Mouse (Mus musculus) cortical plate, adult 2 months (tissue): ENCODE measurements around the gene Armc2. TPM values are rescaled to one million over a fixed set of nuclear protein-coding genes. Genes with fewer than 3 reads are reported as not detected.

Experiments
- H3K27ac ChIP-seq: fragments of 200-500 bp; 2 replicates; pipeline ENCODE4 v1.5.1; 2012; ENCODE audit warnings: low read length, control low read depth, inconsistent platforms; ENCODE audit not compliant: insufficient read depth
- H3K4me1 ChIP-seq: fragments of 200-500 bp; 2 replicates; pipeline ENCODE4 v1.6.1; 2011; ENCODE audit warnings: low read length; ENCODE audit not compliant: control insufficient read depth, insufficient read depth
- H3K4me3 ChIP-seq: fragments of 200-500 bp; 2 replicates; pipeline ENCODE4 v1.5.1; 2011; ENCODE audit warnings: mild to moderate bottlenecking, low read length, control low read depth; ENCODE audit not compliant: insufficient read depth
- CTCF ChIP-seq: fragments of 200-500 bp; IDR thresholded peaks from 2 replicates; pipeline ENCODE4 v1.5.1; 2011; ENCODE audit warnings: mild to moderate bottlenecking, control low read depth, low read length; ENCODE audit not compliant: insufficient read depth; ENCODE audit errors: extremely low read depth
- POLR2A ChIP-seq: fragments of 200-500 bp; IDR thresholded peaks from 2 replicates; pipeline ENCODE4 v1.6.1; 2011; ENCODE audit warnings: mild to moderate bottlenecking, low read length, control low read depth; ENCODE audit not compliant: insufficient read depth; ENCODE audit errors: extremely low read depth
- polyA plus RNA-seq: library from polyadenylated mRNA; depleted of rRNA; stranded (reverse); fragments of >200 nt; gene quantifications from 2 replicates; pipeline ENCODE4 v1.2.3, GENCODE M21; 2012

Gene Armc2
- polyA plus RNA-seq, 1 experiment = 14.4 TPM

DNA sequence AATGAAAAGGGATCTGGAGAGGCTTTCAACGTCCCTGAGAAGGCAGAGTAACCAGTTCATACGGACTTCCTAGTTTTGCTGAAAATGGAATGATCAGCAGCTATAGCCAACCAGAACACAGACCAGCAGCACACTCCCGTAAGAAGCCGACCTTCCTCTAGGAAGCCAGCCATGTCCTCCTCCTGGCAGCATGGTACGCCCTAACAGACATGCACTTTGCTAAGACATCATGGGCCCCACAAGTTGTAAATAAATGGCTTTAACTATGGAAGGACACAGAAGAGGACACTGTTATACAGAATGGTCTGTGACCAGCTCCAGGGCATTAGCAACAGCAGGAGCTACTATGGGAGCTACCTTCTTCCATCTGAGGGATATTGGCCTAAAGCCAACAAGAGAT, 85.3 kb downstream of the Armc2 start:
- H3K27ac ChIP-seq = no peak overlapping the region
- TF ChIP-seq POLR2A = no peak
- TF ChIP-seq CTCF = no peak

DNA sequence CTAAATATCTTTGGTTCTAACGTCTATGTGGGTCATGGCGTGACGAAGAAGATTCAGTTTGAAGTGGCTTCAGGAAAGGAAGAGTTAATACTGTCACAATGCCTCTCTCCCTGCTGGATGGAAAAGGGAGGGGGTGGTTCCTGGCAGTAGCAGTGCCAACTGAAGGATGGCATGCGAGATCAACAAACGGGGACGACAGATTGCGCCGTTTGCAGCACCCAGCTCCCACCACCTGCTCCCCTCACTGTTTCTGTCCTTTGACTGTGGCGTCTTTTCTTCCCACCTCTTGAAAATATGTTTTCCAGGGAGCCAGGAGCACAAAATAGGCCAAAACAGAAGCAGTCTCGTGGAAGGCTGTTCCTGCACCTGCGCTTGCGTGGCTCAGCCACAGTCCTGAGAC, 86.3 kb downstream of the Armc2 start:
- Histone ChIP-seq H3K27ac (no peak overlapping the region), H3K4me1 (peaks cover 13% of the 10 kb centered on the region; the same call in 1 of the 2 replicates), H3K4me3 (no peak overlapping the region)
- TF ChIP-seq CTCF = no peak
- no peak for TF ChIP-seq POLR2A

More for the DNA sequence above, 85.3 kb downstream of the Armc2 start:
- Histone ChIP-seq H3K4me1 (peaks cover 16% of the 10 kb centered on the region; the same call in 1 of the 2 replicates), H3K4me3 (no peak overlapping the region)

DNA sequence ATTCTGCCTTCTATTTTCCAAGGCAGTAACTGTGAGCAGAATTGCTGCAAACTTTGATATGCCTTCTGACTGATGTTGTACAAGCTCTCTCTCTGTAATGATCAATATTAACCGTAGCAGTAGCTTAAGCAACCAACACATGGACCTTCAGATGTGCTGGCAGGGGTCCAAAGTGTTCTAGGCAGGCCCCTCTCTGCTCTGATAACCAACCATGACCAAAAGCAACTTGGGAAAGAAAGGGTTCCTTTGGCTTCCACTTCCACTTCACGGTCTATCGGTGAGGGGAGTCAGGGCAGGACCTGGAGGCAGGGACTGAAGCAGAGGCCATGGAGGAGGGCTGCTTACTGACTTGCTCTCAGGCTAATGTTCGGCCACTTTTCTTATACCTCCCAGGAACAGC, 87.3 kb downstream of the Armc2 start:
- Histone ChIP-seq H3K4me3 (no peak overlapping the region), H3K4me1 (peaks cover 11% of the 10 kb centered on the region; the same call in 1 of the 2 replicates), H3K27ac (no peak overlapping the region)
- TF ChIP-seq CTCF = no peak
- TF ChIP-seq POLR2A = no peak

- TF ChIP-seq POLR2A = no peak
- no peak for TF ChIP-seq CTCF
- no peak overlapping the region for H3K4me3 ChIP-seq
- no peak overlapping the region for H3K27ac ChIP-seq
- peaks cover 2% of the 10 kb centered on the region for H3K4me1 ChIP-seq
Measured at GRCm38 (mm10) chr10:41926726-41927125, 91.5 kb downstream of the Armc2 start.

DNA sequence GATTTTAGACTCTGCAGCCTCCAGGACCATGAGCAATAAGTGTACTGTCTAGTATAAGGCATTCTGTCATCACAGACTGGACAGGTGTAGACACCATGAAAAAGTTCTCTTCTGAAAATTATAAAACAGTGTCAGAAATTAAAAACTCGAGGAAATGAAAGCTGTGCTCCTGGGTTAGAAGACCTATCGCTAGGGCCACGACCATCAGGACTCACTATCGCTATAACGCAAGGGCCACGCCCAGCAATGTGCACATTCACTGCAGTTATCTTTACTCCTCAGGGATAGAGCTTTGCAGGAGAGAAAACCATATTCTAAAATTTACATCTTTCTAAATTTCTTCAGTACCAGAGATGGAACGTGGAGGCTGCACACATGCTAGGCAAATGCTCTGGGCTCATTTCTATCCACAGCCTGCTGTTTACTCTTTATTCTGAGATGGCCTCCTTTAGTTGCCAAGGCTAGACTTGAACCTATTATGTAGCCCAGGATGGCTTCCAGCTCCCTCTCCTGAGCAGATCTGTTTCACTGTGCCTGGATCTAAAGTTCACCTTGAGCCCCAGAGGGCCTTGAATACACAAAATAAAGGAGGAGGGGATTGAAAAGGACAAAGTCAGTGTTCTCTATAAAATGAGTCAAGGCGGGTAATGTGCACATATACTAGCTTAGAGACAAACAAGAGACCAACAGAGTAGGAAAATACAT, 105.8 kb downstream of the Armc2 start:
- Histone ChIP-seq H3K27ac (no peak overlapping the region), H3K4me3 (no peak overlapping the region), H3K4me1 (peaks cover 2% of the 10 kb centered on the region)
- TF ChIP-seq CTCF (no peak), POLR2A (no peak)

- no peak overlapping the region for H3K4me3 ChIP-seq
- TF ChIP-seq POLR2A = no peak
- no peak for TF ChIP-seq CTCF
- H3K4me1 ChIP-seq = peaks cover 2% of the 10 kb centered on the region
- no peak overlapping the region for H3K27ac ChIP-seq
Measured at GRCm38 (mm10) chr10:41908899-41909298, 109.3 kb downstream of the Armc2 start.

DNA sequence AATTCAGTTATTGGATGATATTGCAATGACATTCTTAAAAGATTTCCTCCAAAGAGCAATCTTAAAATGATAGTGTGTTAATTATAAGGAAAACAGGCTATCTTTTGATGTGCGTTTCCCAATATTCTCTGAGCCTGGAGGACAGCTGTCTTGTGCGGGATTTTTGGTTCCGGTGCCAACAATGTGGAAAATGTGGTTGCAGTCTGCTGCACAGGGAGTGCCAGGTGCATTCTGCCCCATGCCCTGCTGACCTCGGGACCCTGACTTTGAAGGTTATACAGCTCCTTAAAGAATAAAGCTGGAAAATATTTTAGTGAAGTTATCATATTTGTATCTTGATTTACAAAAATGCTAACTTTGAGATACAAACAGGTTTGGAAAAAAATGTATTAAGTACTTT, 110.3 kb downstream of the Armc2 start:
- no peak overlapping the region for H3K4me3 ChIP-seq
- H3K4me1 ChIP-seq = peaks cover 2% of the 10 kb centered on the region
- TF ChIP-seq CTCF (no peak), POLR2A (no peak)
- H3K27ac ChIP-seq = no peak overlapping the region

- Histone ChIP-seq H3K4me3 (no peak overlapping the region), H3K4me1 (peaks cover 2% of the 10 kb centered on the region), H3K27ac (no peak overlapping the region)
- TF ChIP-seq CTCF = no peak
- TF ChIP-seq POLR2A = no peak
Measured at GRCm38 (mm10) chr10:41907473-41907872, 110.8 kb downstream of the Armc2 start.

GRCm38 (mm10) chr10:41901864-41902263, 116.4 kb downstream of the Armc2 start:
- no peak for TF ChIP-seq POLR2A
- TF ChIP-seq CTCF = no peak
- Histone ChIP-seq H3K27ac (no peak overlapping the region), H3K4me3 (no peak overlapping the region), H3K4me1 (no peaks in the 10 kb centered on the region)

GRCm38 (mm10) chr10:41901456-41901855, 116.8 kb downstream of the Armc2 start:
- Histone ChIP-seq H3K4me1 (no peaks in the 10 kb centered on the region), H3K27ac (no peak overlapping the region), H3K4me3 (no peak overlapping the region)
- TF ChIP-seq POLR2A (no peak), CTCF (no peak)
